Mouse (Mus musculus) forebrain, embryonic 14.5 days (tissue): ENCODE measurements around the gene Cep41. TPM values are rescaled to one million over a fixed set of nuclear protein-coding genes. Genes with fewer than 3 reads are reported as not detected.

Experiments
- ATAC-seq: fragments of 200-750 bp; cut with Nextera tagmentation; 2 replicates; pipeline ENCODE4 v1.8.0; 2017; ENCODE audit warnings: mild to moderate bottlenecking, moderate library complexity
- DNase-seq: peaks from one replicate; pipeline ENCODE4 v3.0.0-alpha.2; 2015; ENCODE audit warnings: low spot score
- H3K27ac ChIP-seq: fragments of 300-500 bp; sonication (generic); 2 replicates; pipeline ENCODE4 v1.5.1; 2014; ENCODE audit warnings: low read depth, mild to moderate bottlenecking, control low read depth, low read length, moderate library complexity
- H3K27me3 ChIP-seq: fragments of 300-500 bp; sonication (generic); replicated peaks from 2 replicates; pipeline ENCODE4 v1.6.1; 2014; ENCODE audit warnings: low read length, control low read depth, mixed read lengths; ENCODE audit not compliant: control insufficient read depth, insufficient read depth
- H3K36me3 ChIP-seq: fragments of 300-500 bp; sonication (generic); 2 replicates; pipeline ENCODE4 v1.6.1; 2014; ENCODE audit warnings: low read length, control low read depth; ENCODE audit not compliant: control insufficient read depth, insufficient read depth
- H3K4me1 ChIP-seq: fragments of 300-500 bp; sonication (generic); 2 replicates; pipeline ENCODE4 v1.6.1; 2014; ENCODE audit warnings: antibody characterized with exemption, low read length, control low read depth; ENCODE audit not compliant: control insufficient read depth, insufficient read depth
- H3K4me2 ChIP-seq: fragments of 300-500 bp; sonication (generic); 2 replicates; pipeline ENCODE4 v1.6.1; 2014; ENCODE audit warnings: mild to moderate bottlenecking, control low read depth, low read length
- H3K4me3 ChIP-seq: fragments of 300-500 bp; sonication (generic); 2 replicates; pipeline ENCODE4 v1.5.1; 2014; ENCODE audit warnings: low read depth, low read length, control low read depth
- H3K9ac ChIP-seq: fragments of 300-500 bp; sonication (generic); 2 replicates; pipeline ENCODE4 v1.6.1; 2014; ENCODE audit warnings: mild to moderate bottlenecking, low read length, control low read depth, moderate library complexity
- H3K9me3 ChIP-seq: fragments of 300-500 bp; sonication (generic); replicated peaks from 2 replicates; pipeline ENCODE4 v1.6.1; 2016; ENCODE audit warnings: low read length, control low read depth, mixed read lengths; ENCODE audit not compliant: control insufficient read depth
- WGBS: fragments of 180-500 bp; shearing (Covaris S2); extraction: QIAGEN DNeasy Blood & Tissue Kit; methylation state at CpG from one replicate; pipeline ENCODE4 v1.1.7; 2014; 5-methylcytosine and 5-hydroxymethylcytosine counted together
- polyA plus RNA-seq: library from polyadenylated mRNA; unstranded; fragments of >200 nt; fragmentation: Nextera tagmentation; extraction: Ambion mirVana; gene quantifications from 2 replicates; pipeline ENCODE4 v1.2.1, GENCODE M21; 2014

Cep41 gene
- polyA plus RNA-seq, 1 experiment from 2014 or later: 16.6 TPM

DNA sequence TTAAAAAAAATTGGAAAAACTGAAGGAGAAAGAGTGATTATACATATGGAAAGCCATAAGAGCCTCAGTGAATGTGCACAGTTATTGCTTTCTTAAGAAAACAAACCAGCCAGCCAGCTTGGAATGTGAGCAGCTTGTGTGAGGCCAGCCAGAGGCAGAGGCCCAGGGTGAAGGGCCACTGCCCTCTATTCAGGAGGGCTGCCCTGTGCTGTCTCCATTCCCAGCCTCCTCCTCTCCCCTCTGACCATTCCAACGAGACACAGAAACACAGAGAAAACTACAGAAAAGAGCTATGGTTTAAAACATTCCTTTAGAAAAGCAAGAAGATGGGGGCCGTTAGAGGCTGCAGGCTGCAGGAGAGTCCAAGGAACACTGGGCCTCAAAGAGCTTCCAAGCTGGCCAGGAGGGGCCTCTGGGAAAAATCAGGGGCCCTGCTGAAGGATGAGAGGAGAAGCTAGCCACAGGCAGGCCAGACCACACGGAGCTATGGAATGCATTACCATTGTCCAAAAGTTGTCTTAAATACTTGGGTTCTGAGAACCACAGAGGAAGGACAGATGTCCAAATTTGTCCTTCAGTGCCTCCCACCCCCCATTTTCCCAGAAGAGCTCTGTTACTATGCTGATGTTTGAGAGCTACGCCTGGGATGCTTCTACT, 57.2 kb downstream of the Cep41 start:
- Histone ChIP-seq H3K4me1 (peaks cover 3% of the 10 kb centered on the region; the same call in 1 of the 2 replicates), H3K9me3 (no peaks in the 10 kb centered on the region), H3K4me3 (no peak overlapping the region), H3K27ac (no peak overlapping the region), H3K36me3 (no peaks in the 10 kb centered on the region), H3K27me3 (no peaks in the 10 kb centered on the region), H3K4me2 (no peak overlapping the region), H3K9ac (no peak overlapping the region)
- 41% methylated on average over 4 of the region's 4 CpGs for WGBS
- ATAC-seq (no peak), DNase-seq (no peak)

DNA sequence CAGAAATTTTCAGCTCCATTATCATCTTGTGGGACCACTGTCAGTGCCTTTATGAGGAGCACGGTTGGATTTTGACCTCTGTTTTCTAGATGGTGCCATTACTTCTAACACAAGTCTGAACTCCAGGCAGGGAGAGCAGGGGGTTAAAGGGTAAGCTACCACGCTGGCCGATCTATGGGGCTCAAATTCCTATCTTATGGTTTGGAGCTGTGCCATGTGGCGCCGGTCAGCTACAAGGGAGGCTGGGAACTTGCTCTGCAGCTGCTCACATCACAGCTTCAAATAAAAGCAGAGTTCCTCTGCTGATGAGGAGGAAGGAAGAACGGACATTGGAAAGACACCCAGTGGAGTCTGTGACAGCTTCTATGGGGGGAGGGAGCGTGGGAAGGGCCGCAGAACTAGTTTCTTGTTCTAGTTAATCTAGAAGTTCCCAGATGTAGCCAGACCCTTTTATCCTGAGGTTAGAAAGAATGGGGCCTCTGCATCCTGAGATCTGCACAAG, 58.1 kb downstream of the Cep41 start:
- DNase-seq: no peak
- ATAC-seq: no peak
- no peaks in the 10 kb centered on the region for H3K36me3 ChIP-seq
- peaks cover 3% of the 10 kb centered on the region; the same call in 1 of the 2 replicates for H3K4me1 ChIP-seq
- no peak overlapping the region for H3K9ac ChIP-seq
- H3K4me2 ChIP-seq: no peak overlapping the region
- no peaks in the 10 kb centered on the region for H3K27me3 ChIP-seq
- H3K4me3 ChIP-seq: no peak overlapping the region
- H3K9me3 ChIP-seq: no peaks in the 10 kb centered on the region
- no peak overlapping the region for H3K27ac ChIP-seq
- WGBS: 71% methylated on average over 8 of the region's 8 CpGs

DNA sequence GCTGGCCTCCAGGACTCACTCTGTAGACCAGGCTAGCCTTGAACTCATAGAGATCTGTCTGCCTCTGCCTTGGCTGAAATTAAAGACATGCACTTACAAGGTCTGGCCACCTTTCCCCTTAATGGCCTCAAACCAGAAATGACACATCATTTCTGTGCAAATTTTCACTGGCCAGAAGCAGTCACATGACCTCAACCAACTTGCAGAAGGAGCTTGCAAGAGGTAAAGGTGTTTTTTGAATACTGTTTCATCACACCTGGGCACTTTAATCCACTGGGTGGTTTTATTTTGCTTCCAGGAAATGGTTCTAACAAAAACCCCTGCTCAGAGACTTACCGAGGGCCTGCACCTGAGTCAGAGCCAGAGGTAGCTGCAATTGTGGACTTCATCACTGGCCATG, 63.6 kb downstream of the Cep41 start:
- no peaks in the 10 kb centered on the region for H3K27me3 ChIP-seq
- no peak for ATAC-seq

DNA sequence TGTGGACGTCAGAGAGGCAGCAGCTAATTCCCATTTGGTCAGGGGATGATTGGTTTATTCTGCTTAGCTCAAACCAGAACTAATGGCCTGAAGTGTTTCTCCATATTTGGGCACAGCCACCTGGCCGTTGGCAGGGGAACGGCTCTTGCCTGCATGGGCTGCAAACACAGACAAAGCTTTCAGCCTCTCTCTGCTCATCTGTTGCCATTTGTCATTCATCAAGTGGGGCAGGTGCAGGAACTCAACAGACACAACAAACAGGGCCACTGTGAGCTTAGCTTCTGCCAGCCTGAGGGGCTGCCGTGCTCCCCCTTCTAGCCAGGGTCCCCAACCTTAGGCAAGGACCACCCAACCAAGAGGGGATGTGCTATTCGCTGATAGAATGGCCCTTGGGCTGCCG, 65.4 kb downstream of the Cep41 start:
- peak; percentile 50 for DNase-seq

More for the DNA sequence above, 63.6 kb downstream of the Cep41 start:
- WGBS: 86% methylated on average over 1 of the region's 1 CpGs
- Histone ChIP-seq H3K36me3 (no peaks in the 10 kb centered on the region), H3K4me1 (0 out of 2 replicates have a peak, but pooled peaks cover 2% of the 10 kb centered on the region), H3K4me2 (no peak overlapping the region), H3K9ac (no peak overlapping the region), H3K4me3 (no peak overlapping the region), H3K27ac (no peak overlapping the region), H3K9me3 (no peaks in the 10 kb centered on the region)
- no peak for DNase-seq

DNA sequence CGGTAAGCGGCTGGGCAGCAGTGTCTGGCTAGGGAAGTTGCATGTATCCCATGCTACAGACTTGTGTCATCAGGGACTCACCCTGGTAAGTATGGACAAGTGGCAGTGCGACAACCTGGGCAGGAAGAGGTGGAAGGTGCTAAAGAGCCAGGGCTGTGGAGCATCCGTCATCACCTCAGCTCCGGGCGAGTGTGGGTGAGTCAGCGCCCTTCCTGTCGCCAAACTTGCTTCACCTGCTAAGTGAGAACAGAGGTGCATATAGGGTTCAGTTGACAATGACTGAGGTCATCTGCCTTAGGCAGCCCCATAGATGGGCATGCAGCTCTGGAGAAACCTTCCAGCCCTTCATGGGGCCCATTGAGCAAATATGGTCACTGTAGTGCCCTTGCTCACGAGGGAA, 68.8 kb downstream of the Cep41 start:
- H3K4me1 ChIP-seq: 0 out of 2 replicates have a peak, but pooled peaks cover 2% of the 10 kb centered on the region
- H3K36me3 ChIP-seq: no peaks in the 10 kb centered on the region
- DNase-seq: no peak
- no peak for ATAC-seq
- no peaks in the 10 kb centered on the region for H3K9me3 ChIP-seq
- H3K4me3 ChIP-seq: no peak overlapping the region
- H3K4me2 ChIP-seq: no peak overlapping the region
- H3K27me3 ChIP-seq: no peaks in the 10 kb centered on the region
- WGBS: 96% methylated on average over 9 of the region's 9 CpGs
- no peak overlapping the region for H3K9ac ChIP-seq
- H3K27ac ChIP-seq: no peak overlapping the region

More for the DNA sequence above, 65.4 kb downstream of the Cep41 start:
- H3K4me2 ChIP-seq: no peak overlapping the region
- ATAC-seq: peak; percentile 37; the same call in 1 of the 2 replicates
- no peaks in the 10 kb centered on the region for H3K36me3 ChIP-seq
- WGBS: 65% methylated on average over 6 of the region's 6 CpGs
- no peaks in the 10 kb centered on the region for H3K27me3 ChIP-seq
- 0 out of 2 replicates have a peak, but pooled peaks cover 2% of the 10 kb centered on the region for H3K4me1 ChIP-seq
- H3K4me3 ChIP-seq: no peak overlapping the region
- no peak overlapping the region for H3K9ac ChIP-seq
- H3K9me3 ChIP-seq: no peaks in the 10 kb centered on the region
- peak overlapping the region; percentile 14; the same call in 1 of the 2 replicates for H3K27ac ChIP-seq

DNA sequence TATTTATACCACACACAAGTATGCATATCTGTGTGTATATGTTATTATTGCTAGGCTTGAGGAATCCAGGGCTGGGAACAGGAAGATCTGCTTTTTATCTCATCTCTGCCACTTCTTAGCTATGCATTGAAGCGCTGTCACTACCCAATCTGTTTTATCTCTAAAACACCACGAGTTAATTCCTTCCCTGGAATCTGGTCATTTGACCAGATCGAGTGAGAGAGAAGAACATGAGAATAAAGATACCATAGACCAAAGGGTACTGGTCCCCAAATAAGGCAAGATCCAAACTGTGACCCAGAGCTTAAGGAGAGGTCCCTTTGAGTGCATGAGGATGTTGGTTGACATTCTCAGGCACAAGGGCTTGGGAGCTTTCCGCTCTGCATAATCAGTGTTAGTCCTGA, 71.6 kb downstream of the Cep41 start:
- ATAC-seq (no peak), DNase-seq (no peak)
- no peaks in the 10 kb centered on the region for H3K27me3 ChIP-seq
- peaks cover 23% of the 10 kb centered on the region for H3K4me1 ChIP-seq
- H3K4me3 ChIP-seq: no peak overlapping the region
- no peak overlapping the region for H3K4me2 ChIP-seq
- WGBS: 92% methylated on average over 4 of the region's 4 CpGs
- H3K9me3 ChIP-seq: no peaks in the 10 kb centered on the region
- no peak overlapping the region for H3K9ac ChIP-seq
- H3K36me3 ChIP-seq: no peaks in the 10 kb centered on the region
- no peak overlapping the region for H3K27ac ChIP-seq

DNA sequence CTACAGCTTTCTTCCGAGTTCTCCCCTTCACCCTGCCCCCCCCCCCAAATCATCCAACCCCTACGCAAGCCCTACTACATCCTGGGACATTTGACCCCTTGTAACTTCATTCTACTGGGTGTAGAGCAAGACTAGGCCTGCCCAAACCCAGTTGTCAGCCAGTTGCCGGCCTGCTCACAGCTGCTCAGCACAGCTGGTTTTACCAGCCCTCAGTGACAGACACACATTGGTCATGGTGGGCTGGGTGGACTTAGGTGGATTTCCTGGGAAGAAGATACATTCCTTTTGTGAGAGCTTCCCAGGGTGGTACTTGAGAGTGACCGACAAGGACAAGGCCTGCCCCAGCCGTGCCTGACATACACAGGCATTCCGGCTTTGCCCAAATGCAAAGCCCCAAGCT, 72.6 kb downstream of the Cep41 start:
- Histone ChIP-seq H3K9ac (no peak overlapping the region), H3K27ac (no peak overlapping the region), H3K4me2 (no peak overlapping the region), H3K36me3 (no peaks in the 10 kb centered on the region), H3K9me3 (no peaks in the 10 kb centered on the region), H3K27me3 (no peaks in the 10 kb centered on the region), H3K4me3 (no peak overlapping the region), H3K4me1 (peaks cover 32% of the 10 kb centered on the region)
- ATAC-seq: no peak
- WGBS: 94% methylated on average over 6 of the region's 6 CpGs
- DNase-seq: no peak

DNA sequence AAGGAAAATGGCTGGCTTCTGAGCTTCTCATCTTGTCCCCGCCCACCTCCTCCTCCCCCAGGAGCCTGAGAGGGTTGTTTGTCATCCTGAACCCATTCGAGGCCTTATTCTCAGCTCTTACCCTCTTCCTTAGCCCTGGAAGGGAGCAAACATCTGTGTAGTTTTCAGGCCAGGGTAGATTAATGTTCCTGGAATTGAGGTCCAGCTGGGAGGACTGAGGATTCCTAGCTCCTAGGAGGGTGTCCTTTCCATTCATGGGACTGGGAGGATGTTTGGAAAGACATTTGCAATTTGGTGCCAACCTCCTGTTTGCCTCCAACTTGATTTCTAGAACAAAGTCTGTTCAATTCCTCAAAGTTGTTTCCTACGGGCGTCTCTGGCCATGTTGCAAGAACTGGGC, 73.0 kb downstream of the Cep41 start:
- H3K27me3 ChIP-seq: no peaks in the 10 kb centered on the region
- no peak overlapping the region for H3K9ac ChIP-seq
- no peak overlapping the region for H3K4me3 ChIP-seq
- peak overlapping the region; percentile 27; the same call in 1 of the 2 replicates for H3K27ac ChIP-seq
- no peak for ATAC-seq
- no peaks in the 10 kb centered on the region for H3K36me3 ChIP-seq
- 81% methylated on average over 4 of the region's 4 CpGs for WGBS
- DNase-seq: no peak
- H3K4me2 ChIP-seq: no peak overlapping the region
- H3K4me1 ChIP-seq: peaks cover 36% of the 10 kb centered on the region
- no peaks in the 10 kb centered on the region for H3K9me3 ChIP-seq

DNA sequence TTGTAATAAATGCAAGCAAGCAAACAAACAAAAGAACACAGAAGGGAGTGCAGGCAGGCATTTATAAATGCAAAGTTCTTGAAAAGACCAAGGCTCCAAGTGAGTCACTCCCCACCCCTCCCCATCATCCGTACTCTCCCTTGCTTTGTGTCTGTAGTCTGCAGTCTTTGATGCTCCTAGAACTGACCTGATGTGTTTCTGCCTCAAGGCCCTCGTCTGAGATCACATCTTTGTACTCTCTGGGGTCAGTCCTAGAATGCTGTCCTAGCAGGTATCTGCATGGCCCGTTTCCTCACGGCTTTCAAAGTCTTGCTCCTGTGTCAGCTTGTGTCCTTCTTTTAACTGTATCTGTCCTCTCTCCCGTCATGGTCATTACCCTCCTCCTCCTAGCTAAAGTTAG, 73.9 kb downstream of the Cep41 start:
- no peak overlapping the region for H3K4me3 ChIP-seq
- no peak for ATAC-seq
- H3K9ac ChIP-seq: no peak overlapping the region
- H3K9me3 ChIP-seq: no peaks in the 10 kb centered on the region
- DNase-seq: no peak
- H3K4me1 ChIP-seq: peaks cover 38% of the 10 kb centered on the region
- no peaks in the 10 kb centered on the region for H3K36me3 ChIP-seq
- no peaks in the 10 kb centered on the region for H3K27me3 ChIP-seq
- H3K27ac ChIP-seq: no peak overlapping the region; the same call in 1 of the 2 replicates
- WGBS: 66% methylated on average over 5 of the region's 5 CpGs
- no peak overlapping the region for H3K4me2 ChIP-seq
